Mouse (Mus musculus) forebrain, embryonic 10.5 days (tissue): ENCODE data around the gene Pnpla2. TPM values are rescaled to one million over a fixed set of nuclear protein-coding genes. Genes with fewer than 3 reads are reported as not detected.

Experiments used
- DNase-seq: peaks from one replicate; pipeline ENCODE4 v3.0.0-alpha.2; 2017; ENCODE audit warnings: low spot score; ENCODE audit errors: extremely low spot score
- H3K27ac ChIP-seq: fragments of 300-500 bp; sonication (generic); 2 replicates; pipeline ENCODE4 v1.5.1; 2016; ENCODE audit warnings: mild to moderate bottlenecking
- H3K27me3 ChIP-seq: fragments of 300-500 bp; sonication (generic); 2 replicates; pipeline ENCODE4 v1.6.1; 2016; ENCODE audit warnings: mild to moderate bottlenecking; ENCODE audit not compliant: poor library complexity, severe bottlenecking
- H3K36me3 ChIP-seq: fragments of 300-500 bp; sonication (generic); replicated peaks from 2 replicates; pipeline ENCODE4 v1.6.1; 2016; ENCODE audit warnings: mild to moderate bottlenecking, moderate library complexity
- H3K4me1 ChIP-seq: fragments of 300-500 bp; sonication (generic); 2 replicates; pipeline ENCODE4 v1.6.1; 2016
- H3K4me3 ChIP-seq: fragments of 300-500 bp; sonication (generic); 2 replicates; pipeline ENCODE4 v1.5.1; 2016; ENCODE audit warnings: mild to moderate bottlenecking, moderate library complexity
- H3K9me3 ChIP-seq: fragments of 300-500 bp; sonication (generic); 2 replicates; pipeline ENCODE4 v1.6.1; 2016; ENCODE audit warnings: mild to moderate bottlenecking, moderate library complexity
- WGBS: fragments of 180-500 bp; shearing (Covaris S2); methylation state at CpG from one replicate; pipeline ENCODE4 v1.1.7; 2016; 5-methylcytosine and 5-hydroxymethylcytosine counted together
- polyA plus RNA-seq: library from polyadenylated mRNA; unstranded; fragments of >200 nt; fragmentation: Nextera tagmentation; extraction: Ambion mirVana; gene quantifications from 2 replicates; pipeline ENCODE4 v1.2.1, GENCODE M21; 2016

Gene Pnpla2
- polyA plus RNA-seq, 1 experiment from 2014 or later, result 18.2 TPM

GRCm38 (mm10) chr7:141487141-141487540 is 32.1 kb downstream of the Pnpla2 start:
- H3K4me3 ChIP-seq, result no peak overlapping the region
- 86% methylated on average over 7 of the region's 7 CpGs for WGBS
- no peaks in the 10 kb centered on the region for H3K9me3 ChIP-seq
- DNase-seq, result no peak
- H3K36me3 ChIP-seq, result peaks cover 17% of the 10 kb centered on the region
- peaks cover 14% of the 10 kb centered on the region for H3K4me1 ChIP-seq
- H3K27me3 ChIP-seq, result peaks cover 23% of the 10 kb centered on the region
- no peak overlapping the region for H3K27ac ChIP-seq

DNA sequence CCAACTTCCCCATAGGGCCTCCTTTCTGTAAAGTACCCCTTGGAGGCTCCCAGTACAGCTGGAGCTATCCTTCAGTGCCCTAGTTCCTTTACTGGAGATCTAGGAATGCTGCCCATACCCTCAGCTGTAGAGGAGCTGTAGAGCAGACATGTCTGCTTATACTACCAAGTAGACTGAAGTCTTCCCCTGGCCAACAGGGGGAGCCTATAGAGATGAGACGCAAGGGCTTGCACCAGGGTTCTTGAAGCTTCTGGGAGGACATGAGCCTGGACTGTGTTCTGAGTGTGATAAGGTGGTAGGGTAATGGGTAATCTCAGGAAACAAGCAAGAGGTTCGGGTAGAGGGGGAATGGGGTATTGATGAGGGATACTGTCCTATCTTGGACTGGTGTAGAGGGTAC is 36.2 kb downstream of the Pnpla2 start:
- Histone ChIP-seq H3K27me3 (no peaks in the 10 kb centered on the region), H3K4me3 (no peak overlapping the region), H3K4me1 (no peaks in the 10 kb centered on the region), H3K27ac (no peak overlapping the region), H3K9me3 (no peaks in the 10 kb centered on the region), H3K36me3 (peaks cover 48% of the 10 kb centered on the region)
- no peak for DNase-seq
- 79% methylated on average over 2 of the region's 2 CpGs for WGBS

DNA sequence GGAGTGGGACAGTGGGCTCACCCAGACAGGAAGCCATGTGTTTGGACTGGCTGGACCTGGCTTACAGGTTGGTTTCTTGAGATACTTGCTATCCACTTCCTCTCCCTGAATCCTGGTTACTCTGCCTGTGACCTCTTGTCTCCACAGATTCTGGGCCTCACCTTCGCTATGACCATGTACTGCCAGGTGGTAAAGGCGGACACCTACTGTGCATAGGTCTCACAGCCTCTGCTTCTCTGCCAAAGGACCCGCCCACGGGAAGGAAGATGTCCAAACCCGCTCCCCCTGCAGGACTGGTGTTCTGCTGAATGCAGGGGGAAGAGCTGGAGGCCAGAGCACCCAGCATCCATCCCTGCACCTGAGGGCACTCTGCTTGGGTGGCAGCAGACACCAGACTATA is 37.7 kb downstream of the Pnpla2 start:
- no peak for DNase-seq
- no peak overlapping the region for H3K4me3 ChIP-seq
- no peak overlapping the region for H3K27ac ChIP-seq
- no peaks in the 10 kb centered on the region for H3K4me1 ChIP-seq
- H3K27me3 ChIP-seq, result no peaks in the 10 kb centered on the region
- WGBS, result 88% methylated on average over 5 of the region's 5 CpGs
- H3K9me3 ChIP-seq, result no peaks in the 10 kb centered on the region
- peaks cover 48% of the 10 kb centered on the region for H3K36me3 ChIP-seq

GRCm38 (mm10) chr7:141493729-141494128 is 38.7 kb downstream of the Pnpla2 start:
- Histone ChIP-seq H3K9me3 (no peaks in the 10 kb centered on the region), H3K27me3 (no peaks in the 10 kb centered on the region), H3K27ac (no peak overlapping the region), H3K36me3 (peaks cover 49% of the 10 kb centered on the region), H3K4me3 (no peak overlapping the region), H3K4me1 (no peaks in the 10 kb centered on the region)
- WGBS, result 86% methylated on average over 1 of the region's 1 CpGs
- no peak for DNase-seq

GRCm38 (mm10) chr7:141495379-141495778 is 40.4 kb downstream of the Pnpla2 start:
- Histone ChIP-seq H3K36me3 (peaks cover 61% of the 10 kb centered on the region), H3K27ac (no peak overlapping the region), H3K9me3 (no peaks in the 10 kb centered on the region), H3K4me3 (no peak overlapping the region), H3K27me3 (no peaks in the 10 kb centered on the region), H3K4me1 (no peaks in the 10 kb centered on the region)
- no peak for DNase-seq
- WGBS, result 83% methylated on average over 2 of the region's 2 CpGs

DNA sequence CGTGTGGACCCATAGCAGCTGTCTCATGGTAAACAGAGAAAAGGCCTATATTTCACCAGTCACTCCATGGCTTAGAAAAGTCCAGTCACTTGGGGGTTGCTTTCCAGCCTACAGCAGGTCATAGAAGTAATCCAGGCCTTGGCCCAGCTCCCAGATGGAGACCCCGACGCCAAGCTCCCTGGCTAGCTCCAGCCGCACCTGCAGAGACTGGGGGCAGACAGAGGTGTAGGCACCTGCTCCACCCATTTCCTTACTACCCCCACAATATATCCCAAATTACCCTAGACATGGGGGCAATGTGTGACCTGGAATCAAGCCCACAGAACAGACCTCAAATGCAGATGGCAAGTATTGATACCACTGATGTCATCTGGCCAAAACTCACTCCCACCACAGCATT is 40.9 kb downstream of the Pnpla2 start:
- Histone ChIP-seq H3K27me3 (no peaks in the 10 kb centered on the region), H3K4me1 (no peaks in the 10 kb centered on the region), H3K9me3 (no peaks in the 10 kb centered on the region), H3K27ac (no peak overlapping the region), H3K4me3 (no peak overlapping the region), H3K36me3 (peaks cover 56% of the 10 kb centered on the region)
- WGBS, result 90% methylated on average over 4 of the region's 4 CpGs
- no peak for DNase-seq

GRCm38 (mm10) chr7:141497600-141497999 is 42.6 kb downstream of the Pnpla2 start:
- Histone ChIP-seq H3K4me1 (no peaks in the 10 kb centered on the region), H3K9me3 (no peaks in the 10 kb centered on the region), H3K4me3 (no peak overlapping the region), H3K36me3 (peaks cover 41% of the 10 kb centered on the region), H3K27me3 (no peaks in the 10 kb centered on the region), H3K27ac (no peak overlapping the region)
- WGBS, result 96% methylated on average over 3 of the region's 3 CpGs
- no peak for DNase-seq

DNA sequence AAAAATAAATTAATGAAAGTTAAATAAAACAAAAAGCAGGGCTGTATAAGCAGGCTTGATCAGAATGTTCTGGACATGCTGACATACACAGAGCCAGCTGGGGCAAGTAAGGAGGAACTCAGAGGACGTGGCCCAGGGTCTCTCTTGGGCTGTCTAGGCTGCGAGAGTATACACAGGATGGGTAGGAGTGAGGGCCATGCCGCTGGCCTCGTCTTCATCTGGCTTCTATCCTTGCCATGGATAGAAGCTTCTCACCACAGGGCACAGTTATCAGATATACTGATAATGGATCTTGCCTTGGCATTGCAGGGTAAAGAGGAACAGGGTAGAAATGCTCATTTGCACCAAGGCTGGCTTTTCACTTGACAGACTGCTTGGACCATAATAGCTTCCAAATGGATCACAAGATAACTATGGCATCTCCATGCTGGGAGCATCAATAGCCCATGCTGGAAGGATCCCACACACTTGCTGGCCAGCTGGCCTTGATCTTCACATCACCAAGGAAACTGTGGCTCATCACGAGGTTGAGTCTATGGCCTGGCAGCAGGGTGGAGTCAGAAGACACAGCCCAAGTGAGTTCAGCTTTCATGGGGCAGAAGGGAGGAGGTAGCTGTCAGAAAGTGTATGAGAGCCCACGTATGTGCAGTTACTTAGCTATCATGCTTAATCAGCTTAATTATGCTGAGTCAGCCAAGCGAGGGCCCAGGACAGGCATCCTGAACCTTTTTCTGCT is 47.0 kb downstream of the Pnpla2 start:
- no peak overlapping the region for H3K4me3 ChIP-seq
- peaks cover 28% of the 10 kb centered on the region for H3K36me3 ChIP-seq
- H3K27ac ChIP-seq, result no peak overlapping the region
- WGBS, result 91% methylated on average over 7 of the region's 7 CpGs
- H3K4me1 ChIP-seq, result peaks cover 14% of the 10 kb centered on the region
- no peak for DNase-seq
- no peaks in the 10 kb centered on the region; the same call in 1 of the 2 replicates for H3K9me3 ChIP-seq
- H3K27me3 ChIP-seq, result no peaks in the 10 kb centered on the region

GRCm38 (mm10) chr7:141502556-141502905 is 47.5 kb downstream of the Pnpla2 start:
- Histone ChIP-seq H3K36me3 (peaks cover 34% of the 10 kb centered on the region), H3K27ac (no peak overlapping the region), H3K9me3 (peaks cover 2% of the 10 kb centered on the region; the same call in 1 of the 2 replicates), H3K4me3 (no peak overlapping the region), H3K4me1 (peaks cover 17% of the 10 kb centered on the region), H3K27me3 (no peaks in the 10 kb centered on the region)
- 94% methylated on average over 5 of the region's 5 CpGs for WGBS
- no peak for DNase-seq

GRCm38 (mm10) chr7:141506278-141506677 is 51.3 kb downstream of the Pnpla2 start:
- no peaks in the 10 kb centered on the region for H3K27me3 ChIP-seq
- peak overlapping the region; percentile 82 for H3K27ac ChIP-seq
- peaks cover 31% of the 10 kb centered on the region for H3K4me1 ChIP-seq
- WGBS, result 80% methylated on average over 2 of the region's 2 CpGs
- DNase-seq, result no peak
- peaks cover 2% of the 10 kb centered on the region; the same call in 1 of the 2 replicates for H3K9me3 ChIP-seq
- peak overlapping the region; percentile 8; the same call in 1 of the 2 replicates for H3K4me3 ChIP-seq
- H3K36me3 ChIP-seq, result peaks cover 39% of the 10 kb centered on the region

- no peak for DNase-seq
- Histone ChIP-seq H3K27me3 (no peaks in the 10 kb centered on the region), H3K36me3 (peaks cover 42% of the 10 kb centered on the region), H3K27ac (peak overlapping the region; percentile 82), H3K4me3 (0 out of 2 replicates have a peak overlapping the region, but pooled peaks have one; percentile 5), H3K9me3 (peaks cover 2% of the 10 kb centered on the region; the same call in 1 of the 2 replicates), H3K4me1 (peaks cover 31% of the 10 kb centered on the region)
Measured at GRCm38 (mm10) chr7:141508160-141508559, 53.2 kb downstream of the Pnpla2 start.

GRCm38 (mm10) chr7:141510196-141510595 is 55.2 kb downstream of the Pnpla2 start:
- Histone ChIP-seq H3K27me3 (no peaks in the 10 kb centered on the region), H3K4me1 (peaks cover 31% of the 10 kb centered on the region), H3K27ac (peak overlapping the region; percentile 26; the same call in 1 of the 2 replicates), H3K36me3 (peaks cover 49% of the 10 kb centered on the region), H3K9me3 (peaks cover 2% of the 10 kb centered on the region; the same call in 1 of the 2 replicates), H3K4me3 (no peak overlapping the region)
- WGBS, result 93% methylated on average over 5 of the region's 5 CpGs
- DNase-seq, result no peak
